Mouse (Mus musculus) MEL (cell line): ENCODE measurements at regions not wholly inside any gene's neighbourhood (a gene's known extent, or its start where the extent isn't known, plus 50 kb on each side); places are given as distances from the start of the nearest gene placed in this dataset.
A peak's percentile ranks its signal among the peaks of the same experiment; 100 is the strongest.

Source experiments
- DNase-seq: peaks from one replicate; pipeline ENCODE4 v3.0.0; 2011; ENCODE audit warnings: low read depth, low spot score
- H3K27ac ChIP-seq: 2 replicates; pipeline ENCODE4 v1.5.1; 2012; ENCODE audit warnings: low read depth, mild to moderate bottlenecking, control low read depth, low read length, moderate library complexity; ENCODE audit not compliant: control insufficient read depth
- H3K27me3 ChIP-seq, 2 experiments: fragments of 150-350 bp in 1 of 2; sonication (generic) in 1 of 2; 2 replicates each; pipeline ENCODE4 v1.6.1; 2012; ENCODE audit warnings: low read length in 2 of 2, mild to moderate bottlenecking in 2 of 2, improper control_type of control experiment in 1 of 2, moderate library complexity in 1 of 2; ENCODE audit not compliant: insufficient read depth in 2 of 2, control insufficient read depth in 1 of 2
- H3K36me3 ChIP-seq, 2 experiments: 2 replicates each; pipeline ENCODE4 v1.6.1; 2012 to 2014; ENCODE audit warnings: low read length in 2 of 2, improper control_type of control experiment in 1 of 2, inconsistent platforms in 1 of 2, mild to moderate bottlenecking in 1 of 2; ENCODE audit not compliant: insufficient read depth in 2 of 2, control insufficient read depth in 1 of 2
- H3K4me1 ChIP-seq, 2 experiments: fragments of 150-350 bp in 1 of 2; sonication (generic) in 1 of 2; 2 replicates each; pipeline ENCODE4 v1.6.1; 2012; ENCODE audit warnings: low read length in 2 of 2, improper control_type of control experiment in 1 of 2, mild to moderate bottlenecking in 1 of 2; ENCODE audit not compliant: insufficient read depth in 2 of 2, control insufficient read depth in 1 of 2
- H3K4me3 ChIP-seq, 2 experiments: fragments of 150-350 bp in 1 of 2; sonication (generic) in 1 of 2; 2 replicates each; pipeline ENCODE4 v1.5.1; 2012; ENCODE audit warnings: low read depth in 2 of 2, low read length in 2 of 2, mild to moderate bottlenecking in 2 of 2, moderate library complexity in 2 of 2, control low read depth in 1 of 2, improper control_type of control experiment in 1 of 2; ENCODE audit not compliant: control insufficient read depth in 1 of 2, insufficient read depth in 1 of 2
- H3K79me2 ChIP-seq: 2 replicates; pipeline ENCODE4 v1.6.1; 2012; ENCODE audit warnings: mild to moderate bottlenecking, low read length, moderate library complexity; ENCODE audit not compliant: control insufficient read depth, poor library complexity, insufficient read depth
- H3K9ac ChIP-seq: 2 replicates; pipeline ENCODE4 v1.6.1; 2012; ENCODE audit warnings: low read depth, mild to moderate bottlenecking, control low read depth, low read length, moderate library complexity; ENCODE audit not compliant: control insufficient read depth, poor library complexity, severe bottlenecking
- H3K9me3 ChIP-seq: fragments of 150-350 bp; sonication (generic); replicated peaks from 2 replicates; pipeline ENCODE4 v1.6.1; 2012; ENCODE audit warnings: mild to moderate bottlenecking, low read length, improper control_type of control experiment, moderate library complexity; ENCODE audit not compliant: insufficient read depth
- BHLHE40 ChIP-seq: IDR thresholded peaks from 2 replicates; pipeline ENCODE4 v1.6.1; 2012; ENCODE audit warnings: low read depth, mild to moderate bottlenecking, inconsistent platforms, low read length, improper control_type of control experiment, borderline replicate concordance
- CHD1 ChIP-seq: IDR thresholded peaks from 2 replicates; pipeline ENCODE4 v1.6.1; 2012; ENCODE audit warnings: low read depth, mild to moderate bottlenecking, inconsistent platforms, low read length, improper control_type of control experiment
- CHD2 ChIP-seq: IDR thresholded peaks from 2 replicates; pipeline ENCODE4 v1.6.1; 2011; ENCODE audit warnings: low read length, improper control_type of control experiment
- E2F4 ChIP-seq: IDR thresholded peaks from 2 replicates; pipeline ENCODE4 v1.6.1; 2011; ENCODE audit warnings: low read depth, low read length, improper control_type of control experiment, borderline replicate concordance
- ELF1 ChIP-seq: IDR thresholded peaks from 2 replicates; pipeline ENCODE4 v1.6.1; 2014; ENCODE audit warnings: low read depth, mild to moderate bottlenecking, inconsistent platforms, low read length, improper control_type of control experiment, moderate library complexity
- EP300 ChIP-seq, 2 experiments: IDR thresholded peaks; 2 replicates each; pipeline ENCODE4 v1.6.1; 2011; ENCODE audit warnings: improper control_type of control experiment in 2 of 2, low read length in 2 of 2, low read depth in 1 of 2, mild to moderate bottlenecking in 1 of 2
- ETS1 ChIP-seq: IDR thresholded peaks from 2 replicates; pipeline ENCODE4 v1.6.1; 2012; ENCODE audit warnings: low read depth, mild to moderate bottlenecking, inconsistent platforms, low read length, improper control_type of control experiment, moderate library complexity
- GABPA ChIP-seq: IDR thresholded peaks from 2 replicates; pipeline ENCODE4 v1.6.1; 2012; ENCODE audit warnings: low read depth, mild to moderate bottlenecking, inconsistent platforms, low read length, improper control_type of control experiment, moderate library complexity
- GATA1 ChIP-seq: IDR thresholded peaks from 2 replicates; pipeline ENCODE4 v1.6.1; 2011; ENCODE audit warnings: low read depth, low read length, improper control_type of control experiment
- HCFC1 ChIP-seq: IDR thresholded peaks from 2 replicates; pipeline ENCODE4 v1.6.1; 2012; ENCODE audit warnings: low read depth, mild to moderate bottlenecking, inconsistent platforms, low read length, improper control_type of control experiment, moderate library complexity
- JUND ChIP-seq: IDR thresholded peaks from 2 replicates; pipeline ENCODE4 v1.6.1; 2011; ENCODE audit warnings: low read depth, mild to moderate bottlenecking, improper control_type of control experiment, low read length
- KAT2A ChIP-seq: conservative IDR thresholded peaks from 2 replicates; pipeline ENCODE4 v1.6.1; 2012; ENCODE audit warnings: low read depth, low read length, improper control_type of control experiment, inconsistent platforms
- MAFK ChIP-seq: IDR thresholded peaks from 2 replicates; pipeline ENCODE4 v1.6.1; 2011; ENCODE audit warnings: low read depth, mild to moderate bottlenecking, low read length, improper control_type of control experiment, borderline replicate concordance
- MAX ChIP-seq: IDR thresholded peaks from 2 replicates; pipeline ENCODE4 v1.6.1; 2011; ENCODE audit warnings: low read length, improper control_type of control experiment
- MAZ ChIP-seq: IDR thresholded peaks from 2 replicates; pipeline ENCODE4 v1.6.1; 2012; ENCODE audit warnings: low read depth, mild to moderate bottlenecking, inconsistent platforms, low read length, improper control_type of control experiment
- MEF2A ChIP-seq: IDR thresholded peaks from 2 replicates; pipeline ENCODE4 v1.6.1; 2014; ENCODE audit warnings: low read depth, mild to moderate bottlenecking, inconsistent platforms, low read length, improper control_type of control experiment; ENCODE audit not compliant: poor library complexity, insufficient replicate concordance, severe bottlenecking; ENCODE audit errors: extremely low read depth
- MXI1 ChIP-seq: IDR thresholded peaks from 2 replicates; pipeline ENCODE4 v1.6.1; 2011; ENCODE audit warnings: mild to moderate bottlenecking, low read depth, low read length, improper control_type of control experiment
- MYB ChIP-seq: IDR thresholded peaks from 2 replicates; pipeline ENCODE4 v1.6.1; 2011; ENCODE audit warnings: mild to moderate bottlenecking, low read depth, low read length, improper control_type of control experiment
- MYC ChIP-seq: IDR thresholded peaks from 2 replicates; pipeline ENCODE4 v1.6.1; 2011; ENCODE audit warnings: low read depth, mild to moderate bottlenecking, low read length, improper control_type of control experiment, moderate library complexity
- POLR2A ChIP-seq, 2 experiments: IDR thresholded peaks; 2 replicates each; pipeline ENCODE4 v1.6.1; 2011 to 2012; ENCODE audit warnings: low read length in 2 of 2, mild to moderate bottlenecking in 2 of 2, control low read depth in 1 of 2, improper control_type of control experiment in 1 of 2, low read depth in 1 of 2, moderate library complexity in 1 of 2; ENCODE audit not compliant: control insufficient read depth in 1 of 2, insufficient read depth in 1 of 2, poor library complexity in 1 of 2
- POLR2AphosphoS2 ChIP-seq: IDR thresholded peaks from 2 replicates; pipeline ENCODE4 v1.6.1; 2011; ENCODE audit warnings: low read length, improper control_type of control experiment
- RAD21 ChIP-seq: IDR thresholded peaks from 2 replicates; pipeline ENCODE4 v1.6.1; 2011; ENCODE audit warnings: mild to moderate bottlenecking, low read depth, low read length, improper control_type of control experiment
- RCOR1 ChIP-seq: IDR thresholded peaks from 2 replicates; pipeline ENCODE4 v1.6.1; 2012; ENCODE audit warnings: low read depth, mild to moderate bottlenecking, inconsistent platforms, low read length, improper control_type of control experiment
- SIN3A ChIP-seq: IDR thresholded peaks from 2 replicates; pipeline ENCODE4 v1.6.1; 2012; ENCODE audit warnings: low read length, improper control_type of control experiment, inconsistent platforms
- TAL1 ChIP-seq: IDR thresholded peaks from 2 replicates; pipeline ENCODE4 v1.6.1; 2012; ENCODE audit warnings: mild to moderate bottlenecking, inconsistent platforms, low read length, moderate library complexity, mixed read lengths
- TBP ChIP-seq: IDR thresholded peaks from 2 replicates; pipeline ENCODE4 v1.8.0; 2011; ENCODE audit warnings: low read depth, low read length, improper control_type of control experiment
- TCF12 ChIP-seq: IDR thresholded peaks from 2 replicates; pipeline ENCODE4 v1.6.1; 2014; ENCODE audit warnings: low read depth, mild to moderate bottlenecking, inconsistent platforms, low read length, improper control_type of control experiment, moderate library complexity
- UBTF ChIP-seq: IDR thresholded peaks from 2 replicates; pipeline ENCODE4 v1.6.1; 2012; ENCODE audit warnings: low read depth, mild to moderate bottlenecking, inconsistent platforms, low read length, improper control_type of control experiment, moderate library complexity, borderline replicate concordance; ENCODE audit not compliant: insufficient read depth
- USF1 ChIP-seq: IDR thresholded peaks from 2 replicates; pipeline ENCODE4 v1.6.1; 2014; ENCODE audit warnings: low read depth, mild to moderate bottlenecking, inconsistent platforms, low read length, improper control_type of control experiment, moderate library complexity
- USF2 ChIP-seq, 2 experiments: IDR thresholded peaks; 2 replicates each; pipeline ENCODE4 v1.6.1; 2011 to 2012; ENCODE audit warnings: improper control_type of control experiment in 2 of 2, low read length in 2 of 2, borderline replicate concordance in 1 of 2, inconsistent platforms in 1 of 2, low read depth in 1 of 2, mild to moderate bottlenecking in 1 of 2; ENCODE audit not compliant: insufficient read depth in 1 of 2
- ZC3H11A ChIP-seq: IDR thresholded peaks from 2 replicates; pipeline ENCODE4 v1.6.1; 2012; ENCODE audit warnings: low read depth, mild to moderate bottlenecking, inconsistent platforms, low read length, improper control_type of control experiment
- ZKSCAN1 ChIP-seq: IDR thresholded peaks from 2 replicates; pipeline ENCODE4 v1.6.1; 2012; ENCODE audit warnings: low read depth, mild to moderate bottlenecking, inconsistent platforms, low read length, improper control_type of control experiment, moderate library complexity
- ZNF384 ChIP-seq: IDR thresholded peaks from 2 replicates; pipeline ENCODE4 v1.6.1; 2012; ENCODE audit warnings: low read depth, mild to moderate bottlenecking, inconsistent platforms, low read length, improper control_type of control experiment

DNA sequence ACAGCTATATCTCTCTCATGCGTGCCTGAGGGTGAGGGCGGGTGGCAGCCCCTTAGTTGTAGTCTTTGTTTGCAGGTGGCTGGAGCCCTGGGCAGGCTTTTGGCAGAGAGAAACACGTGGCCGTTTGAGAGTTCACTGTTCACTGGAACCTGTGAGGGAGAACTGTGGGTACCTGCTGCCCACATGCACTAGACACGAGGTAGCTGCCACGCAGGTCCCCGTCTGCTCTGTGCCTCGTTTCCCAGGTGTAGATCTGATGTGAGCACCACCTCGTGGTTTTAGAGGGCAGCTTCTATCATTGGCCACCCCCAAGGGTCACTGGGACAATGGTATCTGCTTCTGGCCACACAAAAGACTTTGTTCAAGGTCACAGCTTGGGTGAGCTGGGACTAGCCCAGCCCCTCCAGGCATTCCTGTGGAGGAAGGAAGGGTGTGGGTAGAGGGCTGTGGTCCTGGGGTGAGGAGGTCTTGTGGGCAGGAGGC is 92.5 kb downstream of the Mn1 start (continued):
- TF ChIP-seq MEF2A (no peak), ELF1 (no peak), TAL1 (no peak), ETS1 (no peak)

- Histone ChIP-seq H3K4me1 (peaks cover 16 to 62% of the 10 kb centered on the region in 2 experiments), H3K36me3 (peaks cover 0 to 28% of the 10 kb centered on the region in 2 experiments; a peak in 2 of 4 replicates), H3K9me3 (no peaks in the 10 kb centered on the region), H3K27me3 (no peaks in the 10 kb centered on the region), H3K4me3 (peak overlapping the region in 1 of 2 experiments; percentile 69; a peak in 1 of 4 replicates), H3K79me2 (no peaks in the 10 kb centered on the region; the same call in 1 of the 2 replicates), H3K27ac (peak overlapping the region; percentile 90), H3K9ac (peak overlapping the region; percentile 76)
- DNase-seq, result peak; percentile 75
- TF ChIP-seq CHD1 (no peak), POLR2A (IDR thresholded peaks at IDR 0.05; ENCODE audit: control insufficient read depth in 1 of 2, insufficient read depth in 1 of 2, low read depth in 1 of 2, low read length in 2 of 2, poor library complexity in 1 of 2) (peak in 1 of 2 experiments; percentile 46; a peak in 1 of 4 replicates), MEF2A (no peak), ZC3H11A (no peak), TBP (peak; percentile 60; the same call in 1 of the 2 replicates), EP300 (IDR thresholded peaks at IDR 0.05; ENCODE audit: low read depth in 1 of 2, low read length in 2 of 2) (peak; percentile 43 to 62; a peak in 3 of 4 replicates), E2F4 (no peak), MYC (peak; percentile 34; the same call in 1 of the 2 replicates), MYB (no peak), TAL1 (no peak), ZNF384 (no peak), HCFC1 (no peak), ZKSCAN1 (no peak), JUND (no peak), MXI1 (0 out of 2 replicates have a peak, but pooled peaks have one; percentile 21), USF2 (IDR thresholded peaks at IDR 0.05; ENCODE audit: borderline replicate concordance in 1 of 2, insufficient read depth in 1 of 2, low read depth in 1 of 2, low read length in 2 of 2) (no peak), ETS1 (peak; percentile 42; the same call in 1 of the 2 replicates), MAFK (no peak), RCOR1 (no peak), CHD2 (peak; percentile 49; the same call in 1 of the 2 replicates), KAT2A (no peak), GABPA (no peak), USF1 (no peak), MAX (no peak), UBTF (no peak), BHLHE40 (no peak), POLR2AphosphoS2 (no peak), SIN3A (no peak), RAD21 (no peak), MAZ (peak; percentile 52; the same call in 1 of the 2 replicates), GATA1 (no peak), TCF12 (peak; percentile 28; the same call in 1 of the 2 replicates)
Measured at GRCm38 (mm10) chr5:111510183-111510878, 93.2 kb downstream of the Mn1 start.
